Mouse (Mus musculus) spleen, adult 2 months (tissue): ENCODE data around the gene Wasl.

Experiments used
- CTCF ChIP-seq: fragments of 200-500 bp; IDR thresholded peaks from 2 replicates; pipeline ENCODE4 v1.5.1; 2011; ENCODE audit warnings: mild to moderate bottlenecking, inconsistent platforms; ENCODE audit not compliant: insufficient read depth, insufficient read length, insufficient replicate concordance; ENCODE audit errors: extremely low read depth
- POLR2A ChIP-seq: fragments of 200-500 bp; IDR thresholded peaks from 2 replicates; pipeline ENCODE4 v1.6.1; 2011; ENCODE audit warnings: low read depth, low read length, inconsistent platforms

GRCm38 (mm10) chr6:24645346-24646053 is 19.3 kb downstream of the Wasl start:
- TF ChIP-seq CTCF (no peak), POLR2A (no peak)
